Mouse (Mus musculus) forebrain, embryonic 11.5 days (tissue): ENCODE measurements around the gene Mri1. TPM values are rescaled to one million over a fixed set of nuclear protein-coding genes. Genes with fewer than 3 reads are reported as not detected.
A peak's percentile ranks its signal among the peaks of the same experiment; 100 is the strongest.

ENCODE experiments used
- microRNA counts: library from miRNA; unstranded; fragments of <30 nt; microRNA quantifications from one replicate; lab custom pipeline; 2015
- microRNA-seq: library from miRNA; unstranded; fragments of <30 nt; microRNA quantifications from one replicate; pipeline ENCODE4, GENCODE M21; 2016; ENCODE audit not compliant: insufficient number of aligned reads
- polyA plus RNA-seq: library from polyadenylated mRNA; unstranded; fragments of >200 nt; fragmentation: Nextera tagmentation; extraction: Ambion mirVana; gene quantifications from 2 replicates; pipeline ENCODE4 v1.2.1, GENCODE M21; 2014

The Mri1 gene
- polyA plus RNA-seq, 1 experiment from 2014 or later: 59.6 TPM

MicroRNA genes within 50 kb of the gene (microRNA counts, 519-probe panel; counts per million panel counts)
- microRNA mmu-miR-23a (lab: Ali Mortazavi, UCI) (4,617 counts per million, percentile 42 among the panel's probes with 10 or more counts), microRNA mmu-miR-27a (lab: Ali Mortazavi, UCI) (5,542 counts per million, percentile 71 among the panel's probes with 10 or more counts)

Small RNA genes lying within 50 kb of the gene (microRNA-seq; reads per million reads assigned to microRNA genes)
- gene Mir23a (8,806 reads per million, percentile 90 among the genes with 10 or more reads in this experiment), gene Mir24-2 (not detected), gene Mir27a (194 reads per million, percentile 44 among the genes with 10 or more reads in this experiment), gene Mir3074-2 (not detected)

Other genes starting within 250 kb of the Mri1 start
- 0.47 and 0.73 TPM in 2 replicates for gene 2210011C24Rik, start 245.2 kb downstream of the Mri1 start, polyA plus RNA-seq
- 2.5 and 4.4 TPM in 2 replicates for gene Palm3, start 235.9 kb downstream of the Mri1 start, polyA plus RNA-seq
- gene Il27ra, start 214.7 kb downstream of the Mri1 start, polyA plus RNA-seq: 0.19 and 0.24 TPM in 2 replicates
- gene Rln3, start 212.3 kb downstream of the Mri1 start, polyA plus RNA-seq: not detected in 2 replicates
- 1.4 and 1.6 TPM in 2 replicates for gene Gm10643, start 192.2 kb downstream of the Mri1 start, polyA plus RNA-seq
- gene Rfx1, start 190.5 kb downstream of the Mri1 start, polyA plus RNA-seq: 11.0 and 11.5 TPM in 2 replicates
- 14.4 and 14.5 TPM in 2 replicates for gene Dcaf15, start 152.6 kb downstream of the Mri1 start, polyA plus RNA-seq
- 0.17 and 0.21 TPM in 2 replicates for gene Podnl1, start 131.3 kb downstream of the Mri1 start, polyA plus RNA-seq
- 16.0 and 17.1 TPM in 2 replicates for gene Cc2d1a, start 109.4 kb downstream of the Mri1 start, polyA plus RNA-seq
- 1.2 and 1.5 TPM in 2 replicates for gene 4930432K21Rik, start 109.3 kb downstream of the Mri1 start, polyA plus RNA-seq
- gene Nanos3, start 72.1 kb downstream of the Mri1 start, polyA plus RNA-seq: 2.9 and 5.0 TPM in 2 replicates
- gene Zswim4, start 20.3 kb downstream of the Mri1 start, polyA plus RNA-seq: 34.7 and 37.1 TPM in 2 replicates
- 277 and 303 TPM in 2 replicates for gene D8Ertd738e, start 7.6 kb downstream of the Mri1 start, polyA plus RNA-seq
- 21.0 and 25.5 TPM in 2 replicates for gene Ccdc130, start 13.1 kb upstream of the Mri1 start, polyA plus RNA-seq
- gene Cacna1a, start 131.1 kb upstream of the Mri1 start, polyA plus RNA-seq: 6.9 and 7.7 TPM in 2 replicates